Mouse (Mus musculus): ENCODE results near the gene Eps15l1.

- no peak for TF ChIP-seq FLI1 (IDR thresholded peaks at IDR 0.05; ENCODE audit: low read length)
- TF ChIP-seq GATA1 (IDR thresholded peaks at IDR 0.05; ENCODE audit: borderline replicate concordance, low read length), result no peak
These were observed 78.5 kb downstream of the Eps15l1 start for GRCm38 (mm10) chr8:72342556-72343300.

All from megakaryocyte, embryonic 14.5 days (primary cell).